Mouse (Mus musculus) testis, postnatal 14 days (tissue): ENCODE measurements at regions not wholly inside any gene's neighbourhood (a gene's known extent, or its start where the extent isn't known, plus 50 kb on each side); places are given as distances from the start of the nearest gene placed in this dataset.

ENCODE experiments used
- DNase-seq: peaks from one replicate; pipeline ENCODE4 v3.0.0; 2021; ENCODE audit warnings: low spot score

DNA sequence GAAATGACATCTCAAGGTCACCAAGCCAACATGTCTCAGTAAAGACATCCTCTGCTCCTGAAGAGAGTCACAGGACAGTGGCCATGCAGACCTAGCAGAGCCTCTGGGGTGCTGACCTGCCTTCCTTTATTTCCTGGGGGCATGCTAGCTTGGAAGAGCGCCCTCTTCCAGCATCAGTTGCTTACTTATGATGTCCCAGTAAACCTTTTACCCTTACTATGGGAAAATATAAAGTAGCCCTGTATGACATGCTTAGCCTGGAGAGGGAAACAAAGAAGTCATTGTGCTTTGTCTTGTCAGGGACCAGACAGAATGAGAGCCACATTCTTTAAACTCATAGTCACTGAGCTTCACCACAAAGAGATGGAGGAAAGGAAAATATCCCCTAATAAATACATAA, 82.9 kb downstream of the Postn start:
- no peak for DNase-seq

- DNase-seq: no peak
Measured at GRCm38 (mm10) chr3:54446889-54447288, 86.0 kb downstream of the Postn start.

- no peak for DNase-seq
Measured at GRCm38 (mm10) chr3:54457416-54457815, 96.5 kb downstream of the Postn start.

DNA sequence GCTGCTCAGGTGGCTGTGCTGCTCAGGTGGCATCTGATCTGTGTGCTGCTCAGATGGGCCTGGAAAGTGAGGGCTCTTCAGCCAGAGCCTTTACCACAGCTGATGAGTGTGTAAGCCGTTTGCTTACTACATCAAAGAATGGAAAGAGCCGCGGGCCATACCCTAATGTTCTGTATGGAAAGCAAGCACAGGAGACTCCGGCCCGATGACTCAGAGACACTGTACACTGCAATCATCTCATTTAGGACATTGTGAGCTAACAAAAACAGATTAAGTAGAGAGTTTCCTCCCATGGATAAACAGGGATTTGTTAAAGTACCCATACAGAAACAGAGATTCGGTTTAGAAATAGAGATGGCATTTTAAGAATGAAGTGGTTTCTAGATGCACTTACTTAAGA, 100.5 kb downstream of the Postn start:
- DNase-seq: no peak

GRCm38 (mm10) chr3:54466097-54466496, 105.2 kb downstream of the Postn start:
- no peak for DNase-seq

- DNase-seq: no peak
Measured at GRCm38 (mm10) chr3:54474209-54474608, 113.3 kb downstream of the Postn start.

GRCm38 (mm10) chr3:54475879-54476278, 115.0 kb downstream of the Postn start:
- no peak for DNase-seq

GRCm38 (mm10) chr3:54477986-54478385, 117.1 kb downstream of the Postn start:
- no peak for DNase-seq

DNA sequence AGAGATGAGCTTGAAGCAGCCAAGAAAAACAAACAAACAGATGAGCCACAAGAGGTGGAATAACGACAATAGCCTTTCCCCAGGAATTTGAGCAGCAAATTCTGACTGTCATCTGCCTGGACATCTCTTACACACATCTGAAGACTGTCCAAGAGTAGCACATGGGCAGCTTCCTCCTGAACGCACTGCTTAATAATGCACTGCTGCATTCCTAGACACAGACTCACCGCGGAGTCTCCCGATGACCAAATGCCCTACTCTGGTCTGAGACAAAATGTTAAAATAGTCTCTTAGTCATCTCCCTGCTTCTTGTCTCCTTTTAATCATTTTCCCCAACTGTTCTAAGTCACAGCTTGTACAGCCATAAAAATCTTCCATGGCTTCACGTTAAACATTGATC, 119.3 kb downstream of the Postn start:
- DNase-seq: no peak

- DNase-seq: no peak
Measured at GRCm38 (mm10) chr3:54487346-54487745, 126.4 kb downstream of the Postn start.

GRCm38 (mm10) chr3:54487844-54488243, 126.9 kb downstream of the Postn start:
- no peak for DNase-seq

GRCm38 (mm10) chr3:54490249-54490900, 129.5 kb downstream of the Postn start:
- DNase-seq: no peak

DNA sequence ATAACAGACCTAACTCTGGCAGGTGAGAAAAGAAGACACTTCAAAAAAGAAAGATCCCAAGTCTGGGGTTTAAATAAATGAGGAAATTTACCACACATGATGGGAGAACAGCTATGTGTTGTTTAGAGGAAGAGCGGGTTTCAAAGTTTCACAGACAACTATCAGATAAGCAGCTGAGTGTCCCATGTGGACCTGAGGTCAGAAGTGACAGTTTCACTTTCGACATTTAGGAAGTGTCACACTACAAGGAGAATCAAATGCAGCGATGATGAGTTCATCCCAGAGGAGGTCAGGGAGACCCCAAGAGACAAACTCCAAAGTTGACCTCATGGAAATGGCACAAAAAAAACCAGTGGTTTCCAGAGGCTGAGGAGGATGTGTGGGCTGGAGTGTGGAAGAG, 132.7 kb downstream of the Postn start:
- no peak for DNase-seq

GRCm38 (mm10) chr3:54504997-54505396, 144.1 kb downstream of the Postn start:
- no peak for DNase-seq

DNA sequence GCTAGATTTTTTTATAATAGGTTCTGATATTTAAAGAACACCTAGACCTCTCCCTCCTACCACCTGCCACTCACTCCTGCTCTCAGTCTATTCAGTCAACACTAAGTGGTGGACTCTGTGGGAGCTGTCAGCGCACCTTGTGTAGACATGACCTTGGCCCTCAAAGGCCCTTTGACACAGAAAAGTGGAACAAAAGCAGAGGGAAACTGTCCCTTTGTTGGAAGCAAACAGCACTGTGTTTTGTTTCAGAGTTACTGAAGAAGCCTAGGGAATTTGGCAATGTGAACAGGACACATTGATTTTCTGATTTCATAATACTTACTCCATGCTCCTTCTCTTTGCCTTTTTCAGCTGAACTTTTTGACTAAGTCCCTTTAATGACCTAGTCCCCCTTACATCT, 146.7 kb downstream of the Postn start:
- no peak for DNase-seq

GRCm38 (mm10) chr3:54508906-54509305, 148.0 kb downstream of the Postn start:
- no peak for DNase-seq

GRCm38 (mm10) chr3:54517251-54517650, 156.3 kb downstream of the Postn start:
- no peak for DNase-seq

- DNase-seq: no peak
Measured at GRCm38 (mm10) chr3:54522716-54523115, 161.8 kb downstream of the Postn start.

DNA sequence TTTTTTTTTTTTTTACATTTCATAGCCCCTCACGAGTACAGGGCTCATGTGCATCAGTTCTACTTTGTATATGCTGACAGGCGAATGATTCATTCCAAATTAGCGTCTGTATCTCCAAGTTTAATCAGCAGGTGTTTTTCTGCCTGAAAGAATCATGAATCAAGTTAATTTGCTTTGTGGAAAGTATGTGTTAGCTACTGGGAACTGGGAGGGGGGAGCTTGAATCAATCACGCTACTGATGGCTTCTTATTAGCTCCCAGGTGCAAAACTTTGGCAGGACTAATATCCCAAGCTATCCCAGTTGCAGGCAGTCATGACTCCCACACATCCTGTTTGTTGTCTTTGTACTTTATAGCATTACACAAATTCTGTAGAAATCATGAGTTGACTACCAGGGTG, 165.7 kb downstream of the Postn start:
- DNase-seq: no peak

DNA sequence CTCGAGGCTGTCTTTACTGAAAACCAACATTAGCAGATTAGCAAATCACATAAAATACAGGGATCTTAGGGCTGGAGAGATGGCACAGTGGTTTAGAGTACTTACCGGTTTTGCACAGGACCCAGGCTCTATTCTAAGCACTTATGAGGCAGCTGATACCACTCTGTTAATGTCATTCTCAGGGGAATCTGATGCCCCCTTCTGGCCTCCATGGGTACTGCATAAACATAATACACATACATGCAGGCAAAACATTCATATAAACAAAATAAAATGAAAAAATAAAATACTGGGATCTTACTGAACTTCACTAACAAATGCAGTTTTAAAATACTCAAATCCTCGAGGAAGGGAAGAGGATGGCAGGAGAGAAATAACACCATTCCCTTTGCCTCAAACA, 164.3 kb upstream of the Supt20 start:
- DNase-seq: no peak

DNA sequence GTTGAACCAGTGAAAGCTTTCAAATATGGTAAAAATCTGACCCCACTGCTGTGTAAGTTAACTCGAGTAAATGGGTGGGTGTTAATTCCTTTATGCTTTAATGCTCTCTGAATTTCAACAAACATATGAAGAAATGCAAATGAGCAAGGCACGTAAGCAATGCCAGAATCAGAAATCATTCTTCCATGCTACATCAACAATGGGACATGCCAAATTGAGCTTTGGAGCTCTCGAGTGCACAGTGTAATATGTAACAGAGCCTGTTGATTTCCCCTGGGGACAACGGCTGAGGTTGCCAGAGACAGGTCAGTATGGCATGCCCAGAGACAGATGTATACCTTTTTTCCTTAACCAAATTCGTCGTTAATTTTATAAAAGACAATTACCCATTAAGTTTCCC, 162.4 kb upstream of the Supt20 start:
- DNase-seq: no peak

DNA sequence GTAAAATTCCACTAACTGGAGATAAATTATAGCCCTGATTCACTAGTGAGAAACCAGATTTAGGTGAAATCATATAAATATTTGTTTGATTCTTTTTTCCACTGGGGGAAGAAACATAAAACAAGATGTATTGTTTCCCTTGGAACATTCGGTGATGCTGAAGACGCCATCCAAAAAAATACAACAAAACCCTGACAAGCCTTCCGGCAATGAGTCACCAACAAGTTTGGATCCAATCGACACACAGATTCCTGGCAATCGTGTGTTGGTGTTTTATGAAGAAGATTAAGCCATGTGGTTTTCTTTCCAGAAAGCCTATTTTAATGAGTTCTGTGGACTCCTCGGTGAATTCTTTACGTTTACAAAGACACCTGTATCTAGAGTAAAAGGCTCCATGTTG, 157.2 kb upstream of the Supt20 start:
- DNase-seq: no peak

GRCm38 (mm10) chr3:54538055-54538454, 154.6 kb upstream of the Supt20 start:
- DNase-seq: no peak

GRCm38 (mm10) chr3:54540540-54541080, 152.0 kb upstream of the Supt20 start:
- no peak for DNase-seq
